Mouse (Mus musculus) lung, embryonic 15.5 days (tissue): ENCODE data around the gene Vmn1r198. TPM values are rescaled to one million over a fixed set of nuclear protein-coding genes. Genes with fewer than 3 reads are reported as not detected.
"Not testable (repeated sequence)": the region's sequence is repeated elsewhere in the genome, so short reads cannot be mapped to it uniquely, and the experiment has no call there.

Experiments used
- ATAC-seq: fragments of 200-750 bp; cut with Nextera tagmentation; 2 replicates; pipeline ENCODE4 v1.8.0; 2017; ENCODE audit warnings: moderate number of reproducible peaks, borderline replicate concordance; ENCODE audit not compliant: low FRiP score, low TSS enrichment; ENCODE audit errors: extremely low read depth
- H3K27ac ChIP-seq: fragments of 300-500 bp; sonication (generic); 2 replicates; pipeline ENCODE4 v1.5.1; 2015; ENCODE audit warnings: moderate library complexity, mild to moderate bottlenecking, inconsistent platforms
- H3K27me3 ChIP-seq: fragments of 300-500 bp; sonication (generic); 2 replicates; pipeline ENCODE4 v1.6.1; 2015; ENCODE audit warnings: inconsistent platforms
- H3K36me3 ChIP-seq: fragments of 300-500 bp; sonication (generic); 2 replicates; pipeline ENCODE4 v1.6.1; 2015; ENCODE audit warnings: inconsistent platforms
- H3K4me1 ChIP-seq: fragments of 300-500 bp; sonication (generic); 2 replicates; pipeline ENCODE4 v1.6.1; 2015; ENCODE audit warnings: inconsistent platforms
- H3K4me2 ChIP-seq: fragments of 300-500 bp; sonication (generic); 2 replicates; pipeline ENCODE4 v1.6.1; 2015; ENCODE audit warnings: inconsistent platforms, mild to moderate bottlenecking, moderate library complexity
- H3K4me3 ChIP-seq: fragments of 300-500 bp; sonication (generic); 2 replicates; pipeline ENCODE4 v1.5.1; 2015; ENCODE audit warnings: mild to moderate bottlenecking, inconsistent platforms
- H3K9ac ChIP-seq: fragments of 300-500 bp; sonication (generic); 2 replicates; pipeline ENCODE4 v1.6.1; 2015; ENCODE audit warnings: inconsistent platforms
- H3K9me3 ChIP-seq: fragments of 300-500 bp; sonication (generic); 2 replicates; pipeline ENCODE4 v1.6.1; 2016; ENCODE audit warnings: inconsistent platforms
- WGBS: fragments of 180-500 bp; shearing (Covaris S2); methylation state at CpG from one replicate; pipeline ENCODE4 v1.1.7; 2015; 5-methylcytosine and 5-hydroxymethylcytosine counted together
- polyA plus RNA-seq: library from polyadenylated mRNA; unstranded; fragments of >200 nt; fragmentation: Nextera tagmentation; extraction: Ambion mirVana; gene quantifications from 2 replicates; pipeline ENCODE4 v1.2.1, GENCODE M21; 2015

Vmn1r198 gene
- not detected in 2 replicates for polyA plus RNA-seq

- H3K27ac ChIP-seq: no peak within 1 kb of the TSS
- ATAC-seq: no peak
- no peaks in the 10 kb centered on the region for H3K4me1 ChIP-seq
- no peak within 1 kb of the TSS for H3K4me2 ChIP-seq
- no peaks in the 10 kb centered on the region for H3K9me3 ChIP-seq
- H3K36me3 ChIP-seq: no peaks in the 10 kb centered on the region
- H3K27me3 ChIP-seq: no peaks in the 10 kb centered on the region
- WGBS: 17% methylated on average over 1 of the region's 1 CpGs
- no peak within 1 kb of the TSS for H3K4me3 ChIP-seq
- no peak within 1 kb of the TSS for H3K9ac ChIP-seq
Measured at GRCm38 (mm10) chr13:22350064-22350463, at the start of gene Vmn1r198. Gene Vmn1r198 (plus strand): TSS chr13:22350364.

GRCm38 (mm10) chr13:22308075-22308474, 42.1 kb upstream of the Vmn1r198 start:
- H3K36me3 ChIP-seq, H3K27ac ChIP-seq, H3K27me3 ChIP-seq, H3K9ac ChIP-seq, H3K9me3 ChIP-seq, H3K4me2 ChIP-seq, ATAC-seq, H3K4me3 ChIP-seq, H3K4me1 ChIP-seq: not testable (repeated sequence)
- 85% methylated on average over 5 of the region's 5 CpGs for WGBS

GRCm38 (mm10) chr13:22315361-22315760, 34.8 kb upstream of the Vmn1r198 start:
- Histone ChIP-seq H3K27ac (no peak overlapping the region), H3K4me1 (no peaks in the 10 kb centered on the region), H3K9me3 (no peaks in the 10 kb centered on the region), H3K9ac (no peak overlapping the region), H3K27me3 (no peaks in the 10 kb centered on the region), H3K4me2 (no peak overlapping the region), H3K36me3 (no peaks in the 10 kb centered on the region), H3K4me3 (no peak overlapping the region)
- no peak for ATAC-seq
- 61% methylated on average over 2 of the region's 2 CpGs for WGBS

GRCm38 (mm10) chr13:22317366-22317765, 32.8 kb upstream of the Vmn1r198 start:
- H3K36me3 ChIP-seq: no peaks in the 10 kb centered on the region
- no peaks in the 10 kb centered on the region for H3K27me3 ChIP-seq
- no peak for ATAC-seq
- H3K9me3 ChIP-seq: no peaks in the 10 kb centered on the region
- H3K4me1 ChIP-seq: no peaks in the 10 kb centered on the region
- no peak overlapping the region for H3K27ac ChIP-seq
- no peak overlapping the region for H3K4me3 ChIP-seq
- H3K4me2 ChIP-seq: no peak overlapping the region
- 78% methylated on average over 2 of the region's 2 CpGs for WGBS
- H3K9ac ChIP-seq: no peak overlapping the region

GRCm38 (mm10) chr13:22320091-22320490, 30.1 kb upstream of the Vmn1r198 start:
- H3K27me3 ChIP-seq: no peaks in the 10 kb centered on the region
- H3K36me3 ChIP-seq: no peaks in the 10 kb centered on the region
- H3K27ac ChIP-seq: no peak overlapping the region
- H3K4me2 ChIP-seq: no peak overlapping the region
- H3K9ac ChIP-seq: no peak overlapping the region
- no peak overlapping the region for H3K4me3 ChIP-seq
- no peaks in the 10 kb centered on the region for H3K9me3 ChIP-seq
- H3K4me1 ChIP-seq: no peaks in the 10 kb centered on the region
- no peak for ATAC-seq

GRCm38 (mm10) chr13:22324289-22324688, 25.9 kb upstream of the Vmn1r198 start, which contains the start of gene Vmn1r197:
Gene Vmn1r197 (plus strand): TSS chr13:22324589.
- no peak for ATAC-seq
- no peak within 1 kb of the TSS for H3K4me2 ChIP-seq

GRCm38 (mm10) chr13:22333269-22333668, 16.9 kb upstream of the Vmn1r198 start:
- H3K4me3 ChIP-seq: no peak overlapping the region
- H3K4me1 ChIP-seq: no peaks in the 10 kb centered on the region
- H3K27me3 ChIP-seq: no peaks in the 10 kb centered on the region
- no peak for ATAC-seq
- H3K4me2 ChIP-seq: no peak overlapping the region
- WGBS: 70% methylated on average over 2 of the region's 2 CpGs
- no peak overlapping the region for H3K9ac ChIP-seq
- no peaks in the 10 kb centered on the region for H3K36me3 ChIP-seq
- H3K27ac ChIP-seq: no peak overlapping the region
- H3K9me3 ChIP-seq: no peaks in the 10 kb centered on the region

More at GRCm38 (mm10) chr13:22324289-22324688, 25.9 kb upstream of the Vmn1r198 start, which contains the start of gene Vmn1r197:
- H3K27ac ChIP-seq: no peak within 1 kb of the TSS
- H3K4me1 ChIP-seq: no peaks in the 10 kb centered on the region
- H3K4me3 ChIP-seq: no peak within 1 kb of the TSS
- no peaks in the 10 kb centered on the region for H3K27me3 ChIP-seq
- no peaks in the 10 kb centered on the region for H3K36me3 ChIP-seq
- H3K9ac ChIP-seq: no peak within 1 kb of the TSS
- no peaks in the 10 kb centered on the region for H3K9me3 ChIP-seq

GRCm38 (mm10) chr13:22335565-22335964, 14.6 kb upstream of the Vmn1r198 start:
- Histone ChIP-seq H3K4me2 (no peak overlapping the region), H3K27ac (no peak overlapping the region), H3K4me1 (no peaks in the 10 kb centered on the region), H3K4me3 (no peak overlapping the region), H3K36me3 (no peaks in the 10 kb centered on the region), H3K9me3 (no peaks in the 10 kb centered on the region), H3K9ac (no peak overlapping the region), H3K27me3 (no peaks in the 10 kb centered on the region)
- ATAC-seq: no peak
- WGBS: 83% methylated on average over 1 of the region's 1 CpGs

- no peak overlapping the region for H3K27ac ChIP-seq
- ATAC-seq: no peak
- WGBS: 64% methylated on average over 1 of the region's 1 CpGs
Measured at GRCm38 (mm10) chr13:22350813-22351212, 649 bp downstream of the Vmn1r198 start.

GRCm38 (mm10) chr13:22379518-22379917, 29.4 kb downstream of the Vmn1r198 start, which contains the start of gene Vmn1r199:
Gene Vmn1r199 (plus strand): TSS chr13:22379818.
- Histone ChIP-seq H3K27ac (no peak within 1 kb of the TSS), H3K4me2 (no peak within 1 kb of the TSS), H3K4me1 (no peaks in the 10 kb centered on the region), H3K9me3 (no peaks in the 10 kb centered on the region), H3K36me3 (no peaks in the 10 kb centered on the region), H3K4me3 (no peak within 1 kb of the TSS), H3K9ac (no peak within 1 kb of the TSS), H3K27me3 (no peaks in the 10 kb centered on the region)
- WGBS: 64% methylated on average over 2 of the region's 2 CpGs
- ATAC-seq: no peak

More at GRCm38 (mm10) chr13:22350813-22351212, 649 bp downstream of the Vmn1r198 start:
- no peaks in the 10 kb centered on the region for H3K27me3 ChIP-seq
- H3K9ac ChIP-seq: no peak overlapping the region
- H3K9me3 ChIP-seq: no peaks in the 10 kb centered on the region
- no peak overlapping the region for H3K4me3 ChIP-seq
- no peaks in the 10 kb centered on the region for H3K36me3 ChIP-seq
- H3K4me1 ChIP-seq: no peaks in the 10 kb centered on the region
- H3K4me2 ChIP-seq: no peak overlapping the region

GRCm38 (mm10) chr13:22381128-22381527, 31.0 kb downstream of the Vmn1r198 start:
- not testable (repeated sequence) for ATAC-seq, H3K36me3 ChIP-seq, H3K4me1 ChIP-seq, H3K4me2 ChIP-seq, H3K27me3 ChIP-seq, H3K4me3 ChIP-seq, H3K27ac ChIP-seq, H3K9me3 ChIP-seq, H3K9ac ChIP-seq
- WGBS: 48% methylated on average over 3 of the region's 3 CpGs

- Histone ChIP-seq H3K4me1 (no peaks in the 10 kb centered on the region), H3K9me3 (no peaks in the 10 kb centered on the region), H3K27ac (no peak overlapping the region), H3K36me3 (no peaks in the 10 kb centered on the region), H3K4me3 (no peak overlapping the region), H3K4me2 (no peak overlapping the region), H3K27me3 (no peaks in the 10 kb centered on the region), H3K9ac (no peak overlapping the region)
- WGBS: 71% methylated on average over 3 of the region's 3 CpGs
- no peak for ATAC-seq
Measured at GRCm38 (mm10) chr13:22383401-22383800, 33.2 kb downstream of the Vmn1r198 start.

GRCm38 (mm10) chr13:22387050-22387449, 36.9 kb downstream of the Vmn1r198 start:
- Histone ChIP-seq H3K9ac (no peak overlapping the region), H3K27ac (no peak overlapping the region), H3K4me2 (no peak overlapping the region), H3K27me3 (no peaks in the 10 kb centered on the region), H3K4me3 (no peak overlapping the region), H3K4me1 (no peaks in the 10 kb centered on the region), H3K9me3 (no peaks in the 10 kb centered on the region), H3K36me3 (no peaks in the 10 kb centered on the region)
- 68% methylated on average over 1 of the region's 1 CpGs for WGBS
- ATAC-seq: no peak
